Mouse (Mus musculus): Measurements from ENCODE around the gene Prune2. TPM values are rescaled to one million over a fixed set of nuclear protein-coding genes. Genes with fewer than 3 reads are reported as not detected.
A peak's percentile ranks its signal among the peaks of the same experiment; 100 is the strongest.

The Prune2 gene
- 3.1 and 4.8 TPM in 2 replicates for polyA plus RNA-seq (2016; fragmentation: Nextera tagmentation; extraction: Ambion mirVana)

GRCm38 (mm10) chr19:16955613-16956271 is at the start of gene Prune2:
Prune2 (plus strand) TSS chr19:16956118.
- Histone ChIP-seq H3K9ac (peak within 1 kb of the TSS; percentile 8), H3K36me3 (no peaks in the 10 kb centered on the region), H3K27ac (no peak within 1 kb of the TSS), H3K4me2 (replicated peaks) (peak within 1 kb of the TSS; percentile 74), H3K27me3 (peaks cover 14% of the 10 kb centered on the region; the same call in 1 of the 2 replicates), H3K4me1 (peaks cover 7% of the 10 kb centered on the region; the same call in 1 of the 2 replicates), H3K9me3 (no peaks in the 10 kb centered on the region), H3K4me3 (peak within 1 kb of the TSS; percentile 33)
- ATAC-seq (ENCODE audit: insufficient number of reproducible peaks, insufficient read depth, low FRiP score, low TSS enrichment) = peak; percentile 89
- WGBS = under 1% methylated on average over 36 of the region's 36 CpGs

GRCm38 (mm10) chr19:16911507-16911906 is 44.4 kb upstream of the Prune2 start:
- H3K4me3 ChIP-seq = no peak overlapping the region
- H3K9ac ChIP-seq = no peak overlapping the region
- H3K9me3 ChIP-seq = no peaks in the 10 kb centered on the region
- H3K27me3 ChIP-seq = no peaks in the 10 kb centered on the region
- no peak overlapping the region for H3K4me2 ChIP-seq (replicated peaks)
- H3K27ac ChIP-seq = no peak overlapping the region
- no peak for ATAC-seq (ENCODE audit: insufficient number of reproducible peaks, insufficient read depth, low FRiP score, low TSS enrichment)
- 83% methylated on average over 5 of the region's 5 CpGs for WGBS
- H3K4me1 ChIP-seq = no peaks in the 10 kb centered on the region
- H3K36me3 ChIP-seq = no peaks in the 10 kb centered on the region

- no peaks in the 10 kb centered on the region for H3K36me3 ChIP-seq
- H3K27ac ChIP-seq = no peak overlapping the region
- ATAC-seq (ENCODE audit: insufficient number of reproducible peaks, insufficient read depth, low FRiP score, low TSS enrichment) = no peak
- WGBS = 81% methylated on average over 4 of the region's 4 CpGs
- no peaks in the 10 kb centered on the region for H3K27me3 ChIP-seq
- no peak overlapping the region for H3K4me3 ChIP-seq
- no peaks in the 10 kb centered on the region for H3K9me3 ChIP-seq
- H3K4me2 ChIP-seq (replicated peaks) = no peak overlapping the region
- no peak overlapping the region for H3K9ac ChIP-seq
- no peaks in the 10 kb centered on the region for H3K4me1 ChIP-seq
These were observed 31.4 kb upstream of the Prune2 start for GRCm38 (mm10) chr19:16924516-16924915.

GRCm38 (mm10) chr19:16934664-16935063 is 21.3 kb upstream of the Prune2 start:
- Histone ChIP-seq H3K4me3 (no peak overlapping the region), H3K27me3 (no peaks in the 10 kb centered on the region), H3K4me1 (no peaks in the 10 kb centered on the region), H3K4me2 (replicated peaks) (no peak overlapping the region), H3K36me3 (no peaks in the 10 kb centered on the region), H3K9me3 (no peaks in the 10 kb centered on the region), H3K9ac (no peak overlapping the region), H3K27ac (no peak overlapping the region)
- 86% methylated on average over 8 of the region's 8 CpGs for WGBS
- ATAC-seq (ENCODE audit: insufficient number of reproducible peaks, insufficient read depth, low FRiP score, low TSS enrichment) = no peak

GRCm38 (mm10) chr19:16948794-16949313 is 7.1 kb upstream of the Prune2 start:
- ATAC-seq (ENCODE audit: insufficient number of reproducible peaks, insufficient read depth, low FRiP score, low TSS enrichment) = no peak
- no peak overlapping the region for H3K4me2 ChIP-seq (replicated peaks)
- no peak overlapping the region for H3K4me3 ChIP-seq
- H3K27ac ChIP-seq = no peak overlapping the region
- no peaks in the 10 kb centered on the region for H3K9me3 ChIP-seq
- H3K4me1 ChIP-seq = no peaks in the 10 kb centered on the region
- 89% methylated on average over 2 of the region's 2 CpGs for WGBS
- no peaks in the 10 kb centered on the region for H3K36me3 ChIP-seq
- H3K27me3 ChIP-seq = 0 out of 2 replicates have a peak, but pooled peaks cover 6% of the 10 kb centered on the region
- no peak overlapping the region for H3K9ac ChIP-seq

- Histone ChIP-seq H3K27me3 (0 out of 2 replicates have a peak, but pooled peaks cover 7% of the 10 kb centered on the region), H3K9me3 (no peaks in the 10 kb centered on the region), H3K4me3 (no peak overlapping the region), H3K36me3 (no peaks in the 10 kb centered on the region), H3K4me2 (replicated peaks) (no peak overlapping the region), H3K9ac (no peak overlapping the region), H3K27ac (no peak overlapping the region), H3K4me1 (no peaks in the 10 kb centered on the region)
- no peak for ATAC-seq (ENCODE audit: insufficient number of reproducible peaks, insufficient read depth, low FRiP score, low TSS enrichment)
- WGBS = 92% methylated on average over 2 of the region's 2 CpGs
These were observed 6.6 kb upstream of the Prune2 start for GRCm38 (mm10) chr19:16949341-16949740.

- 0 out of 2 replicates have a peak, but pooled peaks cover 9% of the 10 kb centered on the region for H3K27me3 ChIP-seq
- no peaks in the 10 kb centered on the region for H3K36me3 ChIP-seq
- H3K4me1 ChIP-seq = no peaks in the 10 kb centered on the region
- WGBS = 38% methylated on average over 9 of the region's 9 CpGs
- no peak for ATAC-seq (ENCODE audit: insufficient number of reproducible peaks, insufficient read depth, low FRiP score, low TSS enrichment)
- no peak overlapping the region for H3K9ac ChIP-seq
- no peak overlapping the region for H3K4me2 ChIP-seq (replicated peaks)
- H3K27ac ChIP-seq = no peak overlapping the region
- no peaks in the 10 kb centered on the region for H3K9me3 ChIP-seq
- no peak overlapping the region for H3K4me3 ChIP-seq
These were observed 5.9 kb upstream of the Prune2 start for GRCm38 (mm10) chr19:16950051-16950450.

- Histone ChIP-seq H3K4me2 (replicated peaks) (no peak overlapping the region), H3K9ac (no peak overlapping the region), H3K9me3 (no peaks in the 10 kb centered on the region), H3K36me3 (no peaks in the 10 kb centered on the region), H3K27ac (no peak overlapping the region), H3K27me3 (0 out of 2 replicates have a peak, but pooled peaks cover 9% of the 10 kb centered on the region), H3K4me1 (0 out of 2 replicates have a peak, but pooled peaks cover 3% of the 10 kb centered on the region), H3K4me3 (no peak overlapping the region)
- WGBS = 81% methylated on average over 8 of the region's 8 CpGs
- no peak for ATAC-seq (ENCODE audit: insufficient number of reproducible peaks, insufficient read depth, low FRiP score, low TSS enrichment)
These were observed 5.1 kb upstream of the Prune2 start for GRCm38 (mm10) chr19:16950664-16951363.

- peaks cover 14% of the 10 kb centered on the region; the same call in 1 of the 2 replicates for H3K27me3 ChIP-seq
- H3K4me3 ChIP-seq = no peak overlapping the region
- WGBS = 51% methylated on average over 6 of the region's 6 CpGs
- H3K27ac ChIP-seq = no peak overlapping the region
- H3K36me3 ChIP-seq = no peaks in the 10 kb centered on the region
- H3K4me2 ChIP-seq (replicated peaks) = no peak overlapping the region
- H3K9me3 ChIP-seq = no peaks in the 10 kb centered on the region
- ATAC-seq (ENCODE audit: insufficient number of reproducible peaks, insufficient read depth, low FRiP score, low TSS enrichment) = no peak
- peaks cover 7% of the 10 kb centered on the region; the same call in 1 of the 2 replicates for H3K4me1 ChIP-seq
- H3K9ac ChIP-seq = no peak overlapping the region
These were observed 1.2 kb upstream of the Prune2 start for GRCm38 (mm10) chr19:16954736-16955135.

GRCm38 (mm10) chr19:16955231-16955612 is 696 bp upstream of the Prune2 start:
- H3K4me1 ChIP-seq = peaks cover 7% of the 10 kb centered on the region; the same call in 1 of the 2 replicates
- no peak overlapping the region for H3K27ac ChIP-seq
- WGBS = 59% methylated on average over 9 of the region's 9 CpGs
- H3K36me3 ChIP-seq = no peaks in the 10 kb centered on the region
- H3K4me3 ChIP-seq = peak overlapping the region; percentile 33; the same call in 1 of the 2 replicates
- H3K9me3 ChIP-seq = no peaks in the 10 kb centered on the region
- no peak overlapping the region for H3K9ac ChIP-seq
- H3K27me3 ChIP-seq = peaks cover 14% of the 10 kb centered on the region; the same call in 1 of the 2 replicates
- peak overlapping the region; percentile 74 for H3K4me2 ChIP-seq (replicated peaks)
- ATAC-seq (ENCODE audit: insufficient number of reproducible peaks, insufficient read depth, low FRiP score, low TSS enrichment) = no peak

- H3K9me3 ChIP-seq = no peaks in the 10 kb centered on the region
- WGBS = 2% methylated on average over 7 of the region's 7 CpGs
- peak; percentile 26; the same call in 1 of the 2 replicates for ATAC-seq (ENCODE audit: insufficient number of reproducible peaks, insufficient read depth, low FRiP score, low TSS enrichment)
- peak overlapping the region; percentile 33 for H3K4me3 ChIP-seq
- peak overlapping the region; percentile 74 for H3K4me2 ChIP-seq (replicated peaks)
- H3K4me1 ChIP-seq = peaks cover 7% of the 10 kb centered on the region; the same call in 1 of the 2 replicates
- H3K9ac ChIP-seq = peak overlapping the region; percentile 8
- no peak overlapping the region for H3K27ac ChIP-seq
- H3K27me3 ChIP-seq = peaks cover 14% of the 10 kb centered on the region; the same call in 1 of the 2 replicates
- H3K36me3 ChIP-seq = no peaks in the 10 kb centered on the region
These were observed 401 bp downstream of the Prune2 start for GRCm38 (mm10) chr19:16956319-16956718.

All from embryonic facial prominence, embryonic 12.5 days (tissue).